Mouse (Mus musculus) lung, embryonic 16.5 days (tissue): ENCODE results near the gene Dcun1d3. TPM values are rescaled to one million over a fixed set of nuclear protein-coding genes. Genes with fewer than 3 reads are reported as not detected.

Source experiments
- ATAC-seq: fragments of 200-750 bp; cut with Nextera tagmentation; 2 replicates; pipeline ENCODE4 v1.8.0; 2017; ENCODE audit warnings: low read depth, mild to moderate bottlenecking, moderate library complexity
- H3K27ac ChIP-seq: fragments of 300-500 bp; sonication (generic); 2 replicates; pipeline ENCODE4 v1.5.1; 2014; ENCODE audit warnings: mild to moderate bottlenecking, control low read depth, low read length
- H3K27me3 ChIP-seq: fragments of 300-500 bp; sonication (generic); 2 replicates; pipeline ENCODE4 v1.6.1; 2014; ENCODE audit warnings: low read depth, low read length, mixed read lengths; ENCODE audit not compliant: control insufficient read depth, insufficient read depth
- H3K36me3 ChIP-seq: fragments of 300-500 bp; sonication (generic); 2 replicates; pipeline ENCODE4 v1.6.1; 2014; ENCODE audit warnings: low read length; ENCODE audit not compliant: control insufficient read depth, insufficient read depth
- H3K4me1 ChIP-seq: fragments of 300-500 bp; sonication (generic); replicated peaks from 2 replicates; pipeline ENCODE4 v1.6.1; 2014; ENCODE audit warnings: low read length, mixed read lengths; ENCODE audit not compliant: control insufficient read depth, insufficient read depth
- H3K4me2 ChIP-seq: fragments of 300-500 bp; sonication (generic); 2 replicates; pipeline ENCODE4 v1.6.1; 2014; ENCODE audit warnings: low read depth, low read length, control low read depth
- H3K4me3 ChIP-seq: fragments of 300-500 bp; sonication (generic); 2 replicates; pipeline ENCODE4 v1.5.1; 2014; ENCODE audit warnings: mild to moderate bottlenecking, low read length, control low read depth
- H3K9ac ChIP-seq: fragments of 300-500 bp; sonication (generic); 2 replicates; pipeline ENCODE4 v1.6.1; 2014; ENCODE audit warnings: low read length, control low read depth
- H3K9me3 ChIP-seq: fragments of 300-500 bp; sonication (generic); 2 replicates; pipeline ENCODE4 v1.6.1; 2016; ENCODE audit warnings: low read length; ENCODE audit not compliant: control insufficient read depth
- WGBS: fragments of 180-500 bp; shearing (Covaris S2); extraction: QIAGEN DNeasy Blood & Tissue Kit; methylation state at CpG from one replicate; pipeline ENCODE4 v1.1.7; 2014; 5-methylcytosine and 5-hydroxymethylcytosine counted together
- polyA plus RNA-seq: library from polyadenylated mRNA; unstranded; fragments of >200 nt; fragmentation: Nextera tagmentation; extraction: Ambion mirVana; gene quantifications from 2 replicates; pipeline ENCODE4 v1.2.1, GENCODE M21; 2015

Gene Dcun1d3
- polyA plus RNA-seq: 9.7 and 10.0 TPM in 2 replicates

DNA sequence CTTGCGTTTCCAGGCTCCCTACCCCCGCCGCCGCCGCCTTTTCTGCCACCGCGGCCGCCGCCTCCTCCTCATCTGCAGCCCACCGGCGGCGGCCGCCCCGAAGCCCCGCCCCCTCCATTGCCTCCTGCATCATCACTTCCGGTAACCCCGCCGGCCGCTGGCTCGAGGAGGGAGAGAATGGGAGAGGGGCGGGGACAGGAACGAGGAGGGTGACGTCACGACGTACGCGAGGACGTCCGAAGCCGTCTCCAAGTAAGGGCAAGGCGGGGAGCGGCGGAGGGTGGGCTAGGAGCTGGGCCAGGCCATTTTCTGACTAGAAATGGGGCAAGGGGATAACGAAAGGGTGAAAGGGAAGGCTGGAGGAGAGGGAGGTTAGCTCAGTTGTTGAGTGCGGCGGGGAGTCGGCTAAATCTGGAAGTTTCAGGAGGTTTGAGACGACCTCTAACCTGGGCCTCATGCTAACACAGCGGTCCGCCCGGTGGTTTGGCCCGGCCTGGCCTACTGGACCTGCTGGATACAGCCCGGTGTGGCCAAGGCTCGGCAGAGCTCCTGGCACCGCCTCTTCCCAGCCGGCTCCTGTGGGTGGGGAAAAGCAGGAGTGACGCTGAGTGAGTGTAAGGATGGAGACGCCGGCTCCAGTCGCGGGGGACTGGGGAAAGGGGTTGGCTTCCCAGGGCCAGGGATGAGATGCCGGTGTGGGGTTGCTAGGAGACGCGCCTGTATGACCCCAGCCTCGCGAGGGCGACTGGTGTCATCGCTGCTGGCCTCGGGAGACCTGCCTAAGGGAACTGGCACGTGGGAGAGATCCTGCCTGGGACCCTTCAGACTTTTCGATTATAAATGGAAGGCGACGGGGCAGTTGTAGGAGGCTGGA is at the start of gene Dcun1d3, which contains the start of gene Lyrm1:
TSS of gene Dcun1d3 (minus strand) at position 660 of the 874 bp plus-strand sequence.
TSS of gene Lyrm1 (plus strand) at position 223 of the 874 bp plus-strand sequence.
- H3K27me3 ChIP-seq: no peaks in the 10 kb centered on the region
- H3K36me3 ChIP-seq: no peaks in the 10 kb centered on the region
- peaks cover 17% of the 10 kb centered on the region for H3K4me1 ChIP-seq
- H3K9me3 ChIP-seq: no peaks in the 10 kb centered on the region
- peak within 1 kb of the TSS; percentile 92 for H3K4me2 ChIP-seq
- peak within 1 kb of the TSS; percentile 95 for H3K27ac ChIP-seq
- under 1% methylated on average over 63 of the region's 63 CpGs for WGBS
- H3K4me3 ChIP-seq: peak within 1 kb of the TSS; percentile 84
- H3K9ac ChIP-seq: peak within 1 kb of the TSS; percentile 89
- ATAC-seq: peak; percentile 99

DNA sequence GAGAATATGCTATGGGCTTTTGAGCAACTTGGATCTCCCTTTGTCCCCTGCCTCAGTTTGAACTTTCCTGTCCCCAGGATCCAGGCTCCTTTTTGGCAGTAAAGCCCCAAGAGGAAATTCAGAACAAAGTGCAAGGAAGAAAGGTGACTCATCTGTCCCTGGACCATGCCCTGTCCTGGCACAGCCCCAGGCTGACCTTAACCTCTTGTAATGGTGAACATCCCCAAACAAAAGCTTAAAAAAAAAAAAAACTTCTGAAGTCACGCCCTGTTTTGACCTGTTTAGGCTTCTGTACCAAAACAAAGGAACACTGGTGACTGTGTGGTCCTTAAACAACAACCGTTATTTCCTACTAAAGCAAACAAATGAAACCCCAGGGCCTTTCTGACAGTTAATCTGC is 45.5 kb upstream of the Dcun1d3 start:
- H3K4me1 ChIP-seq: no peaks in the 10 kb centered on the region
- 44% methylated on average over 2 of the region's 2 CpGs for WGBS
- H3K27me3 ChIP-seq: no peaks in the 10 kb centered on the region
- no peak overlapping the region for H3K4me2 ChIP-seq
- no peaks in the 10 kb centered on the region for H3K9me3 ChIP-seq
- no peak overlapping the region for H3K4me3 ChIP-seq
- no peak overlapping the region for H3K27ac ChIP-seq
- peak; percentile 17; the same call in 1 of the 2 replicates for ATAC-seq
- H3K9ac ChIP-seq: no peak overlapping the region
- H3K36me3 ChIP-seq: no peaks in the 10 kb centered on the region

DNA sequence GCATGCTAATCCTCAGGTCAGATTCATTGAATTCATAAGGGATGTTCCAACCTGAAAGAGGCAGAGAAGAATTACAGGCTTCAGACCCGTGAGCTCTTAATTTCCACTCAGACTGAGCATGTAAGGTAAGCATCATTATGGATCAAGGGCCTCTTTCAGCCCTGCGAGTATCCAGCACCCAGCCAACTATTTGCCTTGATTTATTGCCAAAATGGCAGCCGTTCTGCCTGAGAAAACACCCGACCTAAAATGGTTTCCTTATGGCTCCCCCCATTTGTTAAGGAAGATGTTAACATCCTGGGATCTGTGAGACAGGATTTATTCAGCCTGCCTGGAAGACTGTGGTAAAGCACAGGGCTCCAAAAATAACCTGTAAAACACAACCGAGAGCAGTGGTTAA is 40.9 kb upstream of the Dcun1d3 start:
- no peak for ATAC-seq
- 63% methylated on average over 5 of the region's 5 CpGs for WGBS

DNA sequence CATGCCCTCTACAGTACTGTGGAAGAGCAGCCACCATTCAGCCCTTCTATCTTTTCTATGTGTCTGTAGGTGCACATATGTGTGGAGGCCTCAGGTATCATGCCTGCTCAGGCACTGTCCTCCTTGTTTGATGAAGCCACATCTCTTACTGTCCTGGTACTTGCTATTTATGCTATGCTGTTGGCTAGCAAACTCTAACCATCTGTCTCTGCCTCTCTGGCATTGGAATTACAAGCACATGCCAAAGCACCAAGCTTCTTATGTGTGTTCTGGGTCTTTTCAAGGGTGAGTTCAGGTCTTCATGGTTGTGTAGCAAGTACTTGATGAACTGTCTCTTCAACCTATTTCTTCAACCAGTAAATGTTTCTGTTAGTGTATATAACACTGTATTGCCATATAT is 40.2 kb upstream of the Dcun1d3 start:
- no peak for ATAC-seq
- H3K4me1 ChIP-seq: no peaks in the 10 kb centered on the region
- no peaks in the 10 kb centered on the region for H3K36me3 ChIP-seq
- H3K4me3 ChIP-seq: no peak overlapping the region
- no peak overlapping the region for H3K9ac ChIP-seq
- no peak overlapping the region for H3K27ac ChIP-seq
- no peak overlapping the region for H3K4me2 ChIP-seq
- no peaks in the 10 kb centered on the region for H3K27me3 ChIP-seq
- H3K9me3 ChIP-seq: no peaks in the 10 kb centered on the region

More for the DNA sequence above, 40.9 kb upstream of the Dcun1d3 start:
- Histone ChIP-seq H3K27me3 (no peaks in the 10 kb centered on the region), H3K36me3 (no peaks in the 10 kb centered on the region), H3K27ac (no peak overlapping the region), H3K4me3 (no peak overlapping the region), H3K4me2 (no peak overlapping the region), H3K9ac (no peak overlapping the region), H3K4me1 (no peaks in the 10 kb centered on the region), H3K9me3 (no peaks in the 10 kb centered on the region)

DNA sequence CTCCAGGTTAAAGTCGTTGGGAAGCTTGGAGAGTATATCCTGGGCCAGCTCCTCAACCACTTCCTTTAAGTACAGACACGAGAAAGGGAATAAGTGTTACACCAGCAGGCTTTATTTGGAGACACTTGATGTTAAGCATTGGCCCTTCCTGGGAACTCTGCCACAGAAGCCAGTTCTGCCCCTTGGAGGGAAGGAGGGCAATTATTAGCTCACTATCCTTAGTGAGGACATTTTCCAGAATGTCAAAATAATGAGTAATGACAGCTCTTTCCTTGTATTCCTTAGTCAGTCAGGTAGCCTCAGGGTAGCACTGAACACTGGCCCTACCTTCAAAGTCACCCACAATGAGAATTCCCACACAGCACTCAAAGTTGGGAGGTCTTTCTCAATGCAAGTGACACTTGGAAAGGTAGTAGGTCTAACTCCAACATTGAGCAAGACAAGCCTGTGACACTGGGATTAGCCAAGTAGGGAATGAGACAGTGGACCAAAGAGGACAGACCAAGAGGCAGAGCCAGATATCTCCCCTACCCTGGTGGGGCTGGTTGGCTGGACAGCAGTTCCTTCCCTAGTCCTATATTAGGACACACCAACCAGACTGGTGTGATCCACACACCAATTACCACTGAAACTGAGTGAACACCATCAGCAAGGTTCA is 32.8 kb upstream of the Dcun1d3 start:
- Histone ChIP-seq H3K4me1 (no peaks in the 10 kb centered on the region), H3K27ac (no peak overlapping the region), H3K4me3 (no peak overlapping the region), H3K9me3 (no peaks in the 10 kb centered on the region), H3K36me3 (no peaks in the 10 kb centered on the region), H3K27me3 (no peaks in the 10 kb centered on the region), H3K9ac (no peak overlapping the region), H3K4me2 (no peak overlapping the region)
- WGBS: 43% methylated on average over 2 of the region's 2 CpGs
- no peak for ATAC-seq

DNA sequence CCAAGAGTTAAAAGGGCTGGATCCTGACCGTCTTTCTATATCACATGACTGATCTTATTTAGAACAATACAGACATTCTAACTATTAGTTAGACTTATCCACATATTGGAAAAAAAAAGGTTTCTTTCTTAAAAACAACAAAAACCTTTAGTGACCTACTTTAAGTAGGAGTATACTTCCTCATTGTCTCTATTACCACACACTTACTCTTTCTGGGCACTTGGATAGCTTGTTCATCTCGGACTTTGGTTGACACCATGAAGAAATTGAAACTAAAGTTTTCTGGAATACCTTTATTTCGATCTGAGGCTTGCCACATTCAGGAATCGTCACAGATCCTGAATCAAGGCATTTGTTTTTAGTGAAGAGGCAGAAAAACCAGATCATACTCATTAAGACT is 25.0 kb upstream of the Dcun1d3 start:
- no peak for ATAC-seq
- no peak overlapping the region for H3K4me2 ChIP-seq
- no peaks in the 10 kb centered on the region for H3K9me3 ChIP-seq
- no peak overlapping the region for H3K27ac ChIP-seq
- H3K4me3 ChIP-seq: no peak overlapping the region
- H3K4me1 ChIP-seq: no peaks in the 10 kb centered on the region
- no peaks in the 10 kb centered on the region for H3K36me3 ChIP-seq
- WGBS: 69% methylated on average over 4 of the region's 4 CpGs
- H3K9ac ChIP-seq: no peak overlapping the region
- H3K27me3 ChIP-seq: no peaks in the 10 kb centered on the region

DNA sequence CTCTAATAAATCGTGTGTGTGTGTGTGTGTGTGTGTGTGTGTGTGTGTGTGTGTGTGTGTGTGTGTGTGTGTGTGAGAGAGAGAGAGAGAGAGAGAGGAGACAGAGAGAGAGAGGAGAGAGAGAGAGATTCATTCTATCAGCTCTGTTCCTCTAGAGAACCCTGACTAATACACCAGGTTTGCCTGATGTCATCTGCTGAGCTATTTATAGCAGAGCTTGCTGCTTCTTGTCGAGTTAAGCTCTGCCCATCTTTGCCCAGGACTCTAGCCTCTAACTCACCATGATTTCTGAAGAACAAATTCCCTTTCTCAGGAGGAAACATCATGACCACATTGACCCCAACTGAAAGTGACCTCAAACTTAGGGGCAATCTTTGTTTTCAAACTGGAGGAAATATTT is 24.4 kb upstream of the Dcun1d3 start:
- Histone ChIP-seq H3K9ac (no peak overlapping the region), H3K4me2 (no peak overlapping the region), H3K27ac (no peak overlapping the region), H3K4me3 (no peak overlapping the region), H3K9me3 (no peaks in the 10 kb centered on the region), H3K27me3 (no peaks in the 10 kb centered on the region), H3K36me3 (no peaks in the 10 kb centered on the region), H3K4me1 (no peaks in the 10 kb centered on the region)
- 33% methylated on average over 2 of the region's 2 CpGs for WGBS
- no peak for ATAC-seq

DNA sequence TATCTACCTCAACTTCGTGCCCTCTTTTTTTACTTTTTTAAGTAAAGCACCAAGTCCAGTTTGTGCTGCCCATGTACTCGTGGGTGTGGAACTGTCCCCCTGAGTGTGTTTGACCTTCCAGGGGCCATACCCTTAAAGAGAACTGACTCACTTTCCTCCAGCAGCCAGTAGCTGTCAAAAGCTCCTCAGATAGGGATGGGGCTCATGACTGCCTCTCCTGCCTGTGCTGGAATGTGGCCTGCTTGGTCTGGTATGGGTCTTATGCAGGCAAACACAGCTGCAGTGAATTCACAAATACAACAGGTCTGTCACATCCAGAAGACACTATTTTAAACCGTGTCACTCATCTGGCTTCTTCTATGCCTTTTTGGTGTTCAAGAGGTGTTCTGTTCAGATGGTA is 15.6 kb upstream of the Dcun1d3 start:
- no peak overlapping the region for H3K27ac ChIP-seq
- 61% methylated on average over 3 of the region's 3 CpGs for WGBS

DNA sequence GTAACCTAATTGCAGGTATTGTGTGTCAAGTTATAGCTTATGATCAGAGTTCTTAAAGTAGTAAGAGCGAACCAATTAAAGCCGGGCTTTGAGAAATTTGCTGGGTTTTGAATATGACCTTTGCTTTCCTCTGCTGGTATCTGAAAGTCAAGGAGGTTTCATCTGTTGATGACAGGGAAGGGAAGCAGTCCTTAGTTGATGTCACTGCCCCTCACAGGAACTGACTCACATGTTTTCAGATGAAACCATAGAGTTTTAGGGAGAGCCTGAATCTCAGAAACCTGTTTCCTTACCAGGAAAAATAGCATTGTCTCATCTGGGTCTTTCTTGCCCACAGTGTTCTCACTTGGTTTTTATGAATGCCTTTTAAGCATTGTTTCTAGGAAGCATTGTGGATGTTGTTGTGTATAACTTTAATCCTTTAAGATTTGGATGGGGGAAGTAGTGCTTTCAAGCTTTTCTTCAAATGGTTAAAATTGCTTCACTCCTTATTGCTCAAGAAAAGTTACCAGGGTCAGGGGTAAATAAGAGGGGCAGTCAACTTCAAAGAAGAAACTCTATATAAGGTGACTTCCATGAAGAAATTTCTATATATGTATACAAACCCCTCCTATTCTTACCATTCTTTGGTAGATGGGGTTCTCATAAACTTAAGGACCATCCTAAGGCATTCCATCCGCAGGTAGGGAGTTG is 10.6 kb upstream of the Dcun1d3 start:
- no peaks in the 10 kb centered on the region for H3K9me3 ChIP-seq
- no peak overlapping the region for H3K9ac ChIP-seq
- H3K27ac ChIP-seq: no peak overlapping the region
- no peaks in the 10 kb centered on the region for H3K27me3 ChIP-seq
- no peaks in the 10 kb centered on the region for H3K36me3 ChIP-seq
- H3K4me1 ChIP-seq: no peaks in the 10 kb centered on the region
- H3K4me3 ChIP-seq: no peak overlapping the region
- 82% methylated on average over 3 of the region's 3 CpGs for WGBS
- no peak overlapping the region for H3K4me2 ChIP-seq
- no peak for ATAC-seq

More for the DNA sequence above, 15.6 kb upstream of the Dcun1d3 start:
- no peak overlapping the region for H3K9ac ChIP-seq
- H3K4me1 ChIP-seq: no peaks in the 10 kb centered on the region
- H3K36me3 ChIP-seq: no peaks in the 10 kb centered on the region
- no peaks in the 10 kb centered on the region for H3K9me3 ChIP-seq
- H3K4me2 ChIP-seq: no peak overlapping the region
- no peak overlapping the region for H3K4me3 ChIP-seq
- no peak for ATAC-seq
- H3K27me3 ChIP-seq: no peaks in the 10 kb centered on the region
